8 mouse cellular contexts compared by ENCODE assay signal in the genomic region with DNA sequence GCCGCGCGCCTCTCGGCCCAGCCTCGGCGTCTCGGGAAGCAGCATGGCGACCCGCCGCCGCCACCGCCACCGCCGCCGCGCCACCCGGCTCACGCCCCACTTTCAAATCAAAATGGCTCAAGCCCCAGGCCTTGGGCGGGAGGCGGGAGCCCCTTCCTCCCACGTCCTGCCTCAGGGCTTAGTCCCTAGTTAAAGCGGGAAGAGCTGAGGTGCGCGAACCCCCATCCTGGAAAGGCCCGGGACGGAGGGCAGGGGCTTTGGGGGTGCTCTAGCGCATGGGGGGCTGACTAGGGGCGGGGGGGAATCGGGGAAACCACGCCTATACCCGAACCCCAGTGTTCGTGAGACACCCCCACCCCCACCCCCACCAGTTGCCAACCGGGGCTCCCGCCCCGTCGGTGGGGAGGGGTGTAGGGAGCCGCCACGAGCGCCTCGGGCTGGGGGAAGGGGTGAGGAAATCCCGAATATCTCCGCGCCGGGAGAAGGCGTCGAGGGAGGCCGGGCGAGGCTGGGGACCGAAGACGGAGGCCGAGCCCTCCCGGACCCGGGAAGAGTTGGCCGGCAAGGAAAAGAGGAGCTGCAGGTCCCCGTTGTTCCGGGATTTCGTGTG. TPM values are rescaled to one million over a fixed set of nuclear protein-coding genes. Genes with fewer than 3 reads are reported as not detected.
DNase-seq lines count a peak whose midpoint lies in the region; ATAC-seq and TF ChIP-seq lines count a peak whose summit lies in the region.

No protein-coding gene starts in this region.

- no peak for TF ChIP-seq CTCF in spleen, adult 2 months (IDR thresholded peaks at IDR 0.05; ENCODE audit: extremely low read depth, insufficient read depth, insufficient read length, insufficient replicate concordance)

- intact Hi-C loops in gastrocnemius, postnatal 36 days (cut with DNase I) = loop anchor here (10.0 kb wide), 1 partner anchor 200 kb away; no protein-coding TSS in a partner anchor

- ATAC-seq in hindbrain, embryonic 12.5 days (ENCODE audit: low FRiP score) = 0 out of 2 replicates have a peak, but pooled peaks have one; percentile 2
- ATAC-seq in midbrain, embryonic 12.5 days (ENCODE audit: low FRiP score, low read depth) = no peak
- no peak for ATAC-seq in erythroid progenitor cell, adult 5-6 weeks (replicated peaks; ENCODE audit: low FRiP score, poor library complexity, severe bottlenecking)

- peak; percentile 42 for DNase-seq in adrenal gland, postnatal 10 days
- DNase-seq in adrenal gland, adult 8-10 months = no peak
- no peak for DNase-seq in spleen, adult 2 months (ENCODE audit: low read depth in 1 of 2, low spot score in 2 of 2)
- DNase-seq in spleen, adult 12 weeks (ENCODE audit: low spot score) = no peak
- no peak for DNase-seq in gastrocnemius, postnatal 36 days

- H3K4me3 ChIP-seq in spleen, adult 2 months (ENCODE audit: extremely low read depth, insufficient read depth, insufficient read length) = peak overlapping the region; percentile 34; the same call in 1 of the 2 replicates
- H3K4me3 ChIP-seq in hindbrain, embryonic 12.5 days = peak overlapping the region; percentile 92
- peak overlapping the region; percentile 96 for H3K4me3 ChIP-seq in midbrain, embryonic 12.5 days

- H3K9ac ChIP-seq in hindbrain, embryonic 12.5 days = peak overlapping the region; percentile 94
- peak overlapping the region; percentile 95 for H3K9ac ChIP-seq in midbrain, embryonic 12.5 days (replicated peaks)

- no peaks in the 10 kb centered on the region for H3K36me3 ChIP-seq in spleen, adult 2 months (ENCODE audit: control insufficient read depth, insufficient read depth, low read length)
- H3K36me3 ChIP-seq in hindbrain, embryonic 12.5 days = no peaks in the 10 kb centered on the region
- no peaks in the 10 kb centered on the region for H3K36me3 ChIP-seq in midbrain, embryonic 12.5 days

- no peak overlapping the region for H3K27ac ChIP-seq in spleen, adult 2 months (ENCODE audit: insufficient read depth, low read length)
- H3K27ac ChIP-seq in hindbrain, embryonic 12.5 days = peak overlapping the region; percentile 98
- peak overlapping the region; percentile 99 for H3K27ac ChIP-seq in midbrain, embryonic 12.5 days (replicated peaks)

- H3K4me1 ChIP-seq in spleen, adult 2 months (ENCODE audit: control insufficient read depth, insufficient read depth, insufficient read length) = peaks cover 15% of the 10 kb centered on the region
- peaks cover 30% of the 10 kb centered on the region for H3K4me1 ChIP-seq in hindbrain, embryonic 12.5 days
- H3K4me1 ChIP-seq in midbrain, embryonic 12.5 days = peaks cover 38% of the 10 kb centered on the region

- peak overlapping the region; percentile 73 for H3K4me2 ChIP-seq in hindbrain, embryonic 12.5 days (replicated peaks)
- H3K4me2 ChIP-seq in midbrain, embryonic 12.5 days (replicated peaks) = peak overlapping the region; percentile 83

- H3K27me3 ChIP-seq in spleen, adult 2 months (ENCODE audit: control insufficient read depth, insufficient read depth, low read length) = peaks cover 45% of the 10 kb centered on the region
- H3K27me3 ChIP-seq in hindbrain, embryonic 12.5 days = no peaks in the 10 kb centered on the region
- no peaks in the 10 kb centered on the region for H3K27me3 ChIP-seq in midbrain, embryonic 12.5 days

- TF ChIP-seq POLR2A in spleen, adult 2 months (IDR thresholded peaks at IDR 0.05; ENCODE audit: low read depth, low read length) = no peak

- 6% methylated on average over 45 of the region's 57 CpGs for WGBS in spleen, adult 2 months
- 1% methylated on average over 38 of the region's 57 CpGs for WGBS in hindbrain, embryonic 12.5 days
- under 1% methylated on average over 31 of the region's 57 CpGs for WGBS in midbrain, embryonic 12.5 days

- no peaks in the 10 kb centered on the region for H3K9me3 ChIP-seq in hindbrain, embryonic 12.5 days (replicated peaks)
- no peaks in the 10 kb centered on the region for H3K9me3 ChIP-seq in midbrain, embryonic 12.5 days

RNA-seq across cellular contexts. Expression of a gene that starts 0.8 kb away (rescaled TPM):
- total RNA-seq in adrenal gland, postnatal 10 days (2021) = 1 to 10 TPM; 4.3 to 6.4 TPM
- under 1 TPM; 0.26 to 0.83 (median 0.43) TPM for total RNA-seq in adrenal gland, adult 8-10 months (2022)
- 0.05 TPM in 1 of 2 replicates, not detected in the other for polyA plus RNA-seq in spleen, adult 2 months (2012; rRNA removed)
- 71.1 and 73.3 TPM in 2 replicates for polyA plus RNA-seq in hindbrain, embryonic 12.5 days (2016; fragmentation: Nextera tagmentation; extraction: Ambion mirVana)
- 98.1 and 104 TPM in 2 replicates for polyA plus RNA-seq in midbrain, embryonic 12.5 days (2016; fragmentation: Nextera tagmentation; extraction: Ambion mirVana)
- total RNA-seq in erythroid progenitor cell, adult 5-6 weeks (2015; ENCODE audit: low replicate concordance) = not detected in 2 replicates
- not detected in 2 replicates for total RNA-seq in erythroid progenitor cell, adult 5-6 weeks (2017; ENCODE audit: low replicate concordance)
- not detected for total RNA-seq in gastrocnemius, postnatal 36 days (2021)

RNA-seq across cellular contexts. Expression of a gene that starts 19.4 kb away (rescaled TPM):
- total RNA-seq in adrenal gland, postnatal 10 days (2021) = not detected
- not detected for total RNA-seq in adrenal gland, adult 8-10 months (2022)
- polyA plus RNA-seq in spleen, adult 2 months (2012; rRNA removed) = not detected in 2 replicates
- not detected in 2 replicates for polyA plus RNA-seq in hindbrain, embryonic 12.5 days (2016; fragmentation: Nextera tagmentation; extraction: Ambion mirVana)
- not detected in 2 replicates for polyA plus RNA-seq in midbrain, embryonic 12.5 days (2016; fragmentation: Nextera tagmentation; extraction: Ambion mirVana)
- not detected in 2 replicates for total RNA-seq in erythroid progenitor cell, adult 5-6 weeks (2015; ENCODE audit: low replicate concordance)
- total RNA-seq in erythroid progenitor cell, adult 5-6 weeks (2017; ENCODE audit: low replicate concordance) = not detected in 2 replicates
- not detected for total RNA-seq in gastrocnemius, postnatal 36 days (2021)

RNA-seq across cellular contexts. Expression of a gene that starts 29.8 kb away (rescaled TPM):
- total RNA-seq in adrenal gland, postnatal 10 days (2021) = 10 to 100 TPM; 68.5 to 72.3 TPM
- 10 to 100 TPM; 77.6 to 95.6 (median 86.3) TPM for total RNA-seq in adrenal gland, adult 8-10 months (2022)
- polyA plus RNA-seq in spleen, adult 2 months (2012; rRNA removed) = 15.6 and 18.1 TPM in 2 replicates
- 115 and 118 TPM in 2 replicates for polyA plus RNA-seq in hindbrain, embryonic 12.5 days (2016; fragmentation: Nextera tagmentation; extraction: Ambion mirVana)
- 111 and 126 TPM in 2 replicates for polyA plus RNA-seq in midbrain, embryonic 12.5 days (2016; fragmentation: Nextera tagmentation; extraction: Ambion mirVana)
- total RNA-seq in erythroid progenitor cell, adult 5-6 weeks (2015; ENCODE audit: low replicate concordance) = 22.0 and 55.8 TPM in 2 replicates
- total RNA-seq in erythroid progenitor cell, adult 5-6 weeks (2017; ENCODE audit: low replicate concordance) = 5.6 and 25.9 TPM in 2 replicates
- 10 to 100 TPM; 26.5 to 30.1 TPM for total RNA-seq in gastrocnemius, postnatal 36 days (2021)

Comparison
In these comparisons a context has a peak if more than half of its experiments do, and no peak if none do; other contexts are left out.
1. H3K4me3 ChIP-seq: peak in every context shown above with its lines; median percentile 96 in midbrain, embryonic 12.5 days; 92 in hindbrain, embryonic 12.5 days; 34 in spleen, adult 2 months.